Mouse (Mus musculus): ENCODE measurements around the gene Kcns1. TPM values are rescaled to one million over a fixed set of nuclear protein-coding genes. Genes with fewer than 3 reads are reported as not detected.

Kcns1 gene
- polyA plus RNA-seq, 1 experiment from 2014 or later: 1.2 TPM

Other genes starting within 250 kb of the Kcns1 start
- gene Ywhab, start 176.2 kb downstream of the Kcns1 start, polyA plus RNA-seq (2015; fragmentation: Nextera tagmentation; extraction: Ambion mirVana): 488 and 498 TPM in 2 replicates
- gene Pabpc1l, start 145.7 kb downstream of the Kcns1 start, polyA plus RNA-seq (2015; fragmentation: Nextera tagmentation; extraction: Ambion mirVana): 1.2 and 1.8 TPM in 2 replicates
- gene Stk4, start 100.8 kb downstream of the Kcns1 start, polyA plus RNA-seq (2015; fragmentation: Nextera tagmentation; extraction: Ambion mirVana): 17.5 and 21.4 TPM in 2 replicates
- gene Tomm34, start 99.9 kb downstream of the Kcns1 start, polyA plus RNA-seq (2015; fragmentation: Nextera tagmentation; extraction: Ambion mirVana): 50.0 and 52.5 TPM in 2 replicates
- not detected in 2 replicates for gene Wfdc5, start 11.6 kb upstream of the Kcns1 start, polyA plus RNA-seq (2015; fragmentation: Nextera tagmentation; extraction: Ambion mirVana)
- gene Wfdc12, start 19.5 kb upstream of the Kcns1 start, polyA plus RNA-seq (2015; fragmentation: Nextera tagmentation; extraction: Ambion mirVana): not detected in 2 replicates
- not detected in 2 replicates for gene Wfdc15a, start 29.0 kb upstream of the Kcns1 start, polyA plus RNA-seq (2015; fragmentation: Nextera tagmentation; extraction: Ambion mirVana)
- 0.34 TPM in 1 of 2 replicates, not detected in the other for gene Wfdc15b, start 50.5 kb upstream of the Kcns1 start, polyA plus RNA-seq (2015; fragmentation: Nextera tagmentation; extraction: Ambion mirVana)
- not detected in 2 replicates for gene Svs2, start 67.4 kb upstream of the Kcns1 start, polyA plus RNA-seq (2015; fragmentation: Nextera tagmentation; extraction: Ambion mirVana)
- not detected in 2 replicates for gene Svs3b, start 85.5 kb upstream of the Kcns1 start, polyA plus RNA-seq (2015; fragmentation: Nextera tagmentation; extraction: Ambion mirVana)
- gene Svs4, start 107.3 kb upstream of the Kcns1 start, polyA plus RNA-seq (2015; fragmentation: Nextera tagmentation; extraction: Ambion mirVana): not detected in 2 replicates
- not detected in 2 replicates for gene Svs3a, start 118.2 kb upstream of the Kcns1 start, polyA plus RNA-seq (2015; fragmentation: Nextera tagmentation; extraction: Ambion mirVana)
- gene Svs6, start 145.6 kb upstream of the Kcns1 start, polyA plus RNA-seq (2015; fragmentation: Nextera tagmentation; extraction: Ambion mirVana): not detected in 2 replicates
- gene Svs5, start 161.6 kb upstream of the Kcns1 start, polyA plus RNA-seq (2015; fragmentation: Nextera tagmentation; extraction: Ambion mirVana): not detected in 2 replicates
- gene Slpi, start 218.0 kb upstream of the Kcns1 start, polyA plus RNA-seq (2015; fragmentation: Nextera tagmentation; extraction: Ambion mirVana): 0.25 and 0.65 TPM in 2 replicates
- 0.08 and 0.10 TPM in 2 replicates for gene Rbpjl, start 232.0 kb upstream of the Kcns1 start, polyA plus RNA-seq (2015; fragmentation: Nextera tagmentation; extraction: Ambion mirVana)
- gene Matn4, start 234.0 kb upstream of the Kcns1 start, polyA plus RNA-seq (2015; fragmentation: Nextera tagmentation; extraction: Ambion mirVana): 3.9 and 5.1 TPM in 2 replicates